Mouse (Mus musculus) MEL (cell line): ENCODE measurements around the gene Coq3. TPM values are rescaled to one million over a fixed set of nuclear protein-coding genes. Genes with fewer than 3 reads are reported as not detected.

Source experiments
- DNase-seq: peaks from one replicate; pipeline ENCODE4 v3.0.0; 2011; ENCODE audit warnings: low read depth, low spot score
- H3K27ac ChIP-seq: 2 replicates; pipeline ENCODE4 v1.5.1; 2012; ENCODE audit warnings: low read depth, mild to moderate bottlenecking, control low read depth, low read length, moderate library complexity; ENCODE audit not compliant: control insufficient read depth
- H3K27me3 ChIP-seq, 2 experiments: fragments of 150-350 bp in 1 of 2; sonication (generic) in 1 of 2; 2 replicates each; pipeline ENCODE4 v1.6.1; 2012; ENCODE audit warnings: low read length in 2 of 2, mild to moderate bottlenecking in 2 of 2, improper control_type of control experiment in 1 of 2, moderate library complexity in 1 of 2; ENCODE audit not compliant: insufficient read depth in 2 of 2, control insufficient read depth in 1 of 2
- H3K36me3 ChIP-seq, 2 experiments: 2 replicates each; pipeline ENCODE4 v1.6.1; 2012 to 2014; ENCODE audit warnings: low read length in 2 of 2, improper control_type of control experiment in 1 of 2, inconsistent platforms in 1 of 2, mild to moderate bottlenecking in 1 of 2; ENCODE audit not compliant: insufficient read depth in 2 of 2, control insufficient read depth in 1 of 2
- H3K4me1 ChIP-seq, 2 experiments: fragments of 150-350 bp in 1 of 2; sonication (generic) in 1 of 2; 2 replicates each; pipeline ENCODE4 v1.6.1; 2012; ENCODE audit warnings: low read length in 2 of 2, improper control_type of control experiment in 1 of 2, mild to moderate bottlenecking in 1 of 2; ENCODE audit not compliant: insufficient read depth in 2 of 2, control insufficient read depth in 1 of 2
- H3K4me3 ChIP-seq, 2 experiments: fragments of 150-350 bp in 1 of 2; sonication (generic) in 1 of 2; 2 replicates each; pipeline ENCODE4 v1.5.1; 2012; ENCODE audit warnings: low read depth in 2 of 2, low read length in 2 of 2, mild to moderate bottlenecking in 2 of 2, moderate library complexity in 2 of 2, control low read depth in 1 of 2, improper control_type of control experiment in 1 of 2; ENCODE audit not compliant: control insufficient read depth in 1 of 2, insufficient read depth in 1 of 2
- H3K79me2 ChIP-seq: 2 replicates; pipeline ENCODE4 v1.6.1; 2012; ENCODE audit warnings: mild to moderate bottlenecking, low read length, moderate library complexity; ENCODE audit not compliant: control insufficient read depth, poor library complexity, insufficient read depth
- H3K9ac ChIP-seq: 2 replicates; pipeline ENCODE4 v1.6.1; 2012; ENCODE audit warnings: low read depth, mild to moderate bottlenecking, control low read depth, low read length, moderate library complexity; ENCODE audit not compliant: control insufficient read depth, poor library complexity, severe bottlenecking
- H3K9me3 ChIP-seq: fragments of 150-350 bp; sonication (generic); replicated peaks from 2 replicates; pipeline ENCODE4 v1.6.1; 2012; ENCODE audit warnings: mild to moderate bottlenecking, low read length, improper control_type of control experiment, moderate library complexity; ENCODE audit not compliant: insufficient read depth
- BHLHE40 ChIP-seq: IDR thresholded peaks from 2 replicates; pipeline ENCODE4 v1.6.1; 2012; ENCODE audit warnings: low read depth, mild to moderate bottlenecking, inconsistent platforms, low read length, improper control_type of control experiment, borderline replicate concordance
- CHD2 ChIP-seq: IDR thresholded peaks from 2 replicates; pipeline ENCODE4 v1.6.1; 2011; ENCODE audit warnings: low read length, improper control_type of control experiment
- CTCF ChIP-seq, 3 experiments: IDR thresholded peaks in 2 of 3; conservative IDR thresholded peaks in 1 of 3; 2 replicates each; pipeline ENCODE4 v1.5.1; 2011 to 2012; ENCODE audit warnings: low read length in 3 of 3, low read depth in 2 of 3, mild to moderate bottlenecking in 2 of 3, improper control_type of control experiment in 1 of 3, inconsistent platforms in 1 of 3, mixed read lengths in 1 of 3, moderate library complexity in 1 of 3; ENCODE audit not compliant: control insufficient read depth in 1 of 3, insufficient read depth in 1 of 3, poor library complexity in 1 of 3, severe bottlenecking in 1 of 3
- ELF1 ChIP-seq: IDR thresholded peaks from 2 replicates; pipeline ENCODE4 v1.6.1; 2014; ENCODE audit warnings: low read depth, mild to moderate bottlenecking, inconsistent platforms, low read length, improper control_type of control experiment, moderate library complexity
- ETS1 ChIP-seq: IDR thresholded peaks from 2 replicates; pipeline ENCODE4 v1.6.1; 2012; ENCODE audit warnings: low read depth, mild to moderate bottlenecking, inconsistent platforms, low read length, improper control_type of control experiment, moderate library complexity
- GATA1 ChIP-seq: IDR thresholded peaks from 2 replicates; pipeline ENCODE4 v1.6.1; 2011; ENCODE audit warnings: low read depth, low read length, improper control_type of control experiment
- JUND ChIP-seq: IDR thresholded peaks from 2 replicates; pipeline ENCODE4 v1.6.1; 2011; ENCODE audit warnings: low read depth, mild to moderate bottlenecking, improper control_type of control experiment, low read length
- KAT2A ChIP-seq: conservative IDR thresholded peaks from 2 replicates; pipeline ENCODE4 v1.6.1; 2012; ENCODE audit warnings: low read depth, low read length, improper control_type of control experiment, inconsistent platforms
- MAFK ChIP-seq: IDR thresholded peaks from 2 replicates; pipeline ENCODE4 v1.6.1; 2011; ENCODE audit warnings: low read depth, mild to moderate bottlenecking, low read length, improper control_type of control experiment, borderline replicate concordance
- MAX ChIP-seq: IDR thresholded peaks from 2 replicates; pipeline ENCODE4 v1.6.1; 2011; ENCODE audit warnings: low read length, improper control_type of control experiment
- MYB ChIP-seq: IDR thresholded peaks from 2 replicates; pipeline ENCODE4 v1.6.1; 2011; ENCODE audit warnings: mild to moderate bottlenecking, low read depth, low read length, improper control_type of control experiment
- MYC ChIP-seq: IDR thresholded peaks from 2 replicates; pipeline ENCODE4 v1.6.1; 2011; ENCODE audit warnings: low read depth, mild to moderate bottlenecking, low read length, improper control_type of control experiment, moderate library complexity
- POLR2A ChIP-seq, 2 experiments: IDR thresholded peaks; 2 replicates each; pipeline ENCODE4 v1.6.1; 2011 to 2012; ENCODE audit warnings: low read length in 2 of 2, mild to moderate bottlenecking in 2 of 2, control low read depth in 1 of 2, improper control_type of control experiment in 1 of 2, low read depth in 1 of 2, moderate library complexity in 1 of 2; ENCODE audit not compliant: control insufficient read depth in 1 of 2, insufficient read depth in 1 of 2, poor library complexity in 1 of 2
- RAD21 ChIP-seq: IDR thresholded peaks from 2 replicates; pipeline ENCODE4 v1.6.1; 2011; ENCODE audit warnings: mild to moderate bottlenecking, low read depth, low read length, improper control_type of control experiment
- SMC3 ChIP-seq: IDR thresholded peaks from 2 replicates; pipeline ENCODE4 v1.6.1; 2011; ENCODE audit warnings: low read depth, low read length, improper control_type of control experiment
- TAL1 ChIP-seq: IDR thresholded peaks from 2 replicates; pipeline ENCODE4 v1.6.1; 2012; ENCODE audit warnings: mild to moderate bottlenecking, inconsistent platforms, low read length, moderate library complexity, mixed read lengths
- TBP ChIP-seq: IDR thresholded peaks from 2 replicates; pipeline ENCODE4 v1.8.0; 2011; ENCODE audit warnings: low read depth, low read length, improper control_type of control experiment
- TCF12 ChIP-seq: IDR thresholded peaks from 2 replicates; pipeline ENCODE4 v1.6.1; 2014; ENCODE audit warnings: low read depth, mild to moderate bottlenecking, inconsistent platforms, low read length, improper control_type of control experiment, moderate library complexity
- UBTF ChIP-seq: IDR thresholded peaks from 2 replicates; pipeline ENCODE4 v1.6.1; 2012; ENCODE audit warnings: low read depth, mild to moderate bottlenecking, inconsistent platforms, low read length, improper control_type of control experiment, moderate library complexity, borderline replicate concordance; ENCODE audit not compliant: insufficient read depth
- USF1 ChIP-seq: IDR thresholded peaks from 2 replicates; pipeline ENCODE4 v1.6.1; 2014; ENCODE audit warnings: low read depth, mild to moderate bottlenecking, inconsistent platforms, low read length, improper control_type of control experiment, moderate library complexity
- ZKSCAN1 ChIP-seq: IDR thresholded peaks from 2 replicates; pipeline ENCODE4 v1.6.1; 2012; ENCODE audit warnings: low read depth, mild to moderate bottlenecking, inconsistent platforms, low read length, improper control_type of control experiment, moderate library complexity
- polyA plus RNA-seq, 2 experiments: library from polyadenylated mRNA; stranded (reverse) in 1 of 2; unstranded in 1 of 2; fragments of >175 nt in 1 of 2; fragments of >200 nt in 1 of 2; gene quantifications; 2 replicates each; pipeline versions ENCODE4 v1.2.1 to v1.2.4; 2012; ENCODE audit warnings: low replicate concordance in 2 of 2, low read depth in 1 of 2; ENCODE audit not compliant: insufficient read length in 2 of 2, insufficient read depth in 1 of 2, missing spikeins in 1 of 2
- total RNA-seq: library from RNA; depleted of rRNA; stranded (reverse); fragments of 300-350 nt; gene quantifications from 2 replicates; pipeline ENCODE4 v1.2.3, GENCODE M21; 2012

Coq3 gene
- total and polyA plus RNA-seq, 3 experiments = 11.2 to 15.1 TPM; not detected in 1

DNA sequence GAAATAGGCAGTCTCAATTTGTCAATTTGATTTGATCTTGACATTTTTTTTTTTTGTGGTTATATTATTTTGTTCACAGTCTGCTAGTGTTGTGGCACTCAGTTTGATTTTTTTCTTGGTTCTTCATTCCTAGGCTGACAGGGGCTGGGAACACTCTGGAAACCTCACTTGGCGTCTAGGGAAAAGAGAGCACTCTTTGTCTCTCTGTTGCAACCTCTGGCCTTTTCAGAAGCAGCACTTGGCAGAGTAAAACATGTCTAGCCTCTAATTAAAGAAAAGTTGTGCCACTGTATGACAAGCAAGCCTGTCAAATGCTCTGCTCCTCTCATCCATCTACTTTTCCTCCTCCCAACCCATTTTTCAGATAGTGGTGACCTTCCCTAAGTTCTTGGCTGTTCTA, 22.0 kb upstream of the Coq3 start:
- no peak for DNase-seq
- H3K9me3 ChIP-seq = no peaks in the 10 kb centered on the region
- TF ChIP-seq USF1 (no peak), MAFK (no peak), TBP (no peak), ELF1 (no peak), TAL1 (no peak), BHLHE40 (no peak), MYC (no peak), CTCF (IDR thresholded peaks at IDR 0.05 in 2 of 3, conservative IDR thresholded peaks at IDR 0.05 in 1 of 3; ENCODE audit: control insufficient read depth in 1 of 3, insufficient read depth in 1 of 3, low read depth in 2 of 3, low read length in 3 of 3, poor library complexity in 1 of 3, severe bottlenecking in 1 of 3) (no peak), JUND (no peak), MYB (no peak), KAT2A (no peak)
- peaks cover 19% of the 10 kb centered on the region for H3K79me2 ChIP-seq
- H3K27ac ChIP-seq = no peak overlapping the region
- no peaks in the 10 kb centered on the region for H3K27me3 ChIP-seq
- H3K9ac ChIP-seq = no peak overlapping the region
- peaks cover 0 to 70% of the 10 kb centered on the region in 2 experiments; a peak in 2 of 4 replicates for H3K36me3 ChIP-seq
- H3K4me3 ChIP-seq = no peak overlapping the region
- no peaks in the 10 kb centered on the region for H3K4me1 ChIP-seq

DNA sequence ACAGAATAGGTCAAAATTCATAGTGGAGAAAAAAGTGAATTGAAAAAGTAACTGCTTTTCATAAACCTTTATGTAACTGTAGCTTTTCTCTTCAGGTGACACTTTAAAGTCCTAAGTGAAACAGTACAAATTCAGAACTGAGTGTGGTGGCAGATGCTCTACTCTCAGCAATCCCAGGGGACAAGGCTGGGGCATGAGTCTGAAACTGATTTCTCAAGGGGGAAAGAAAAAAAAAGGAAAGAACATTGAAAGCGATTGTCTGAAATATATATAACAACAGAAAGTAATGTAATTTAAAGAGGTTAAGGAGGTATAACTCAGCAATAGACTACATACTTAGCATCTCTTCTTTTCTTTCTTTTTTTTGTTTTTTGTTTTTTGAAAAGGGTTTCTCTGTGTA, 14.2 kb upstream of the Coq3 start:
- Histone ChIP-seq H3K4me1 (no peaks in the 10 kb centered on the region), H3K9me3 (no peaks in the 10 kb centered on the region), H3K27ac (no peak overlapping the region), H3K79me2 (no peaks in the 10 kb centered on the region; the same call in 1 of the 2 replicates), H3K27me3 (no peaks in the 10 kb centered on the region), H3K36me3 (peaks cover 0 to 62% of the 10 kb centered on the region in 2 experiments; a peak in 2 of 4 replicates), H3K4me3 (no peak overlapping the region), H3K9ac (no peak overlapping the region)
- DNase-seq = no peak
- TF ChIP-seq MAFK = no peak
- no peak for TF ChIP-seq MYC
- no peak for TF ChIP-seq RAD21
- TF ChIP-seq UBTF = no peak
- no peak for TF ChIP-seq SMC3
- TF ChIP-seq POLR2A (IDR thresholded peaks at IDR 0.05; ENCODE audit: control insufficient read depth in 1 of 2, insufficient read depth in 1 of 2, low read depth in 1 of 2, low read length in 2 of 2, poor library complexity in 1 of 2) = no peak
- no peak for TF ChIP-seq ZKSCAN1
- no peak for TF ChIP-seq GATA1
- no peak for TF ChIP-seq CHD2
- TF ChIP-seq TCF12 = no peak
- no peak for TF ChIP-seq ETS1
- no peak for TF ChIP-seq JUND
- no peak for TF ChIP-seq MYB
- no peak for TF ChIP-seq MAX
